Mouse (Mus musculus) common myeloid progenitor, adult 5-6 weeks (primary cell): ENCODE results near the gene Ybx2. TPM values are rescaled to one million over a fixed set of nuclear protein-coding genes. Genes with fewer than 3 reads are reported as not detected.
"Not testable (repeated sequence)": the region's sequence is repeated elsewhere in the genome, so short reads cannot be mapped to it uniquely, and the experiment has no call there.

ENCODE experiments used
- ATAC-seq: replicated peaks from 2 replicates; pipeline ENCODE4 v1.8.0; 2016; ENCODE audit warnings: low read depth, mild to moderate bottlenecking, moderate TSS enrichment, inconsistent platforms; ENCODE audit not compliant: poor library complexity, severe bottlenecking
- total RNA-seq: library from RNA; stranded (forward); fragments of 200-1000, 187-1606 nt; gene quantifications from 2 replicates; pipeline ENCODE4 v1.2.3, GENCODE M21; 2017

The Ybx2 gene
- total RNA-seq, 1 experiment from 2014 or later = not detected

DNA sequence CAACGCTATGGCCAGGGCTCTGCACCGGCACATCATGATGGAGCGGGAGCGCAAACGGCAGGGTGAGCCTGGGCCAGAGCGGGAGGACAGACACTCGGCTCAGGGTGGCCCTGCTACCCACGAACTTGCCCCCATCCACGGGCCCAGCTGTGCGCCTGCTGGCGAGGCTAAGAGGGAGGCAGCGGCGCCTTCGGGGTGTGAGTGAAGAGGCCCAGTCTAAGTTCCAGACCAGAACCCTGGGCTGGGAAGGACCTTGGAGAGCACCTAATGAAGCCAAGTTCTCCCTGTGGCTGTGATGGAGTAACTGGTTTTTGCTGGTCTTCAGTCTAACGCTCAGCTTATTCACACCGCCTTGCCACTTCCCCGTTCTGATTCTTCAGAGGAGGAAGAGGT lies 21.2 kb upstream of the Ybx2 start:
- 0 out of 2 replicates have a peak, but pooled peaks have one; percentile 2 for ATAC-seq

DNA sequence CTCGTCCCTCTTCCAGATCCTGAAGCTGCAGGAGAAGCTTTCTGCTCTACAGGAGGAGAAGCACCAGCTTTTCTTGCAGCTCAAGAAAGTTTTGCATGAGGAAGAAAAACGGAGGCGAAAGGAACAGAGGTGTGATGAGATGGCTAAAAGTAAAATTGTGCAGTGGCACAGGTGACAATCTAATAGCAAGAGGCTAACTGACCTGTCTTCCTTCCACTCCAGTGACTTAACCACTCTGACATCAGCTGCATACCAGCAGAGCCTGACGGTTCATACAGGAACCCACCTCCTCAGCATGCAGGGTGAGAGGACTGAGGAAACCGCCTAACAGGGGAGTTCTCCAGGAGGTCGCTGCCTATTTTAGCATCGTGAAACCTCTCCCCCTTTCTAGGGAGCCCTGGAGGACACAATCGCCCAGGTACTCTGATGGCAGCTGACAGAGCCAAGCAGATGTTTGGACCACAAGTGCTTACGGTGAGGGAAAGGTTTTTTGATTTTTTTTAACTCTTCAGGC lies 20.6 kb upstream of the Ybx2 start:
- no peak for ATAC-seq

GRCm38 (mm10) chr11:69915667-69916627 lies 19.6 kb upstream of the Ybx2 start:
- ATAC-seq = no peak

DNA sequence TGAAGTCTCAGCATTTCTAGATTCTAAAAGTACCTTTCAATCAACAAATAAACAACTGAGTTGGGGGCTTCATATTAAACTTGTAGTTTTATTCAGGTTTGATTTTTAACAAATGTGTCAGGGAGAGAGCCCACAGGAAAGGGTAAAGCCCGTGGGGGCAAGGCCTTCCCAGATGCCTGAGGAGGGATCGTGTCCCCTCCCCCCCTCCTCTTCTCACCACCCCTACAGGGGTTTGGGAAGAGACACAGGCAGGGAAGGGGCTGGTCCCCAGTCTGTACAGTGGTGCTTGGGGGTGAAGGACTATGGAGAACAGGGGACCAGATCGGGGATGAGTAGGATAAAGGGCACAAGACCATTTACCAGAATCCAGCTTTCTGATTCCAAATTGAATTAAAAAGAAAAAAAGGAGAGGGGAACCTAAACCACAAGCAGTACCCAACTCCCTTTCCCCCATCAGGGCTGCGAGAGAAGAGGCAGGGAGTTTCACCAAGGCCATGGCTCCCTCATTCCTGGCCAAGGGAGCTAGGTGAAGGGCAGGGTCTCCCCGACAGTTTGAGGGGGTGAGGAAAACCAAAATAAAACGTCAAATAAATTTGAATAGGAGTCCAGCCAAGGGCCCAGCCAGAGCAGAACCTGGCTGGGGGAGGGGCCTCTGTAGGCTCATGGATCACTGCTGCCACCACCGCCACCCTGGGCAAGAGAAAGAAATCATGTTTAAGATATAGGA lies 18.8 kb upstream of the Ybx2 start:
- not testable (repeated sequence) for ATAC-seq

GRCm38 (mm10) chr11:69917379-69917948 lies 18.1 kb upstream of the Ybx2 start:
- no peak for ATAC-seq

- no peak for ATAC-seq
Measured at GRCm38 (mm10) chr11:69918118-69918517, 17.5 kb upstream of the Ybx2 start.

GRCm38 (mm10) chr11:69919053-69919452 lies 16.5 kb upstream of the Ybx2 start:
- ATAC-seq = no peak

- peak; percentile 42 for ATAC-seq
Measured at GRCm38 (mm10) chr11:69919661-69920265, 15.8 kb upstream of the Ybx2 start.

- no peak for ATAC-seq
Measured at GRCm38 (mm10) chr11:69920266-69921031, 15.1 kb upstream of the Ybx2 start.

GRCm38 (mm10) chr11:69921114-69922011 lies 14.2 kb upstream of the Ybx2 start, which contains the start of gene Eif5a:
TSS of gene Eif5a (minus strand) at chr11:69921958.
- ATAC-seq = peak; percentile 83

- no peak for ATAC-seq
Measured at GRCm38 (mm10) chr11:69922012-69922756, 13.4 kb upstream of the Ybx2 start.

GRCm38 (mm10) chr11:69922796-69923195 lies 12.8 kb upstream of the Ybx2 start:
- no peak for ATAC-seq

GRCm38 (mm10) chr11:69927501-69927900 lies 8.1 kb upstream of the Ybx2 start:
- ATAC-seq = no peak

DNA sequence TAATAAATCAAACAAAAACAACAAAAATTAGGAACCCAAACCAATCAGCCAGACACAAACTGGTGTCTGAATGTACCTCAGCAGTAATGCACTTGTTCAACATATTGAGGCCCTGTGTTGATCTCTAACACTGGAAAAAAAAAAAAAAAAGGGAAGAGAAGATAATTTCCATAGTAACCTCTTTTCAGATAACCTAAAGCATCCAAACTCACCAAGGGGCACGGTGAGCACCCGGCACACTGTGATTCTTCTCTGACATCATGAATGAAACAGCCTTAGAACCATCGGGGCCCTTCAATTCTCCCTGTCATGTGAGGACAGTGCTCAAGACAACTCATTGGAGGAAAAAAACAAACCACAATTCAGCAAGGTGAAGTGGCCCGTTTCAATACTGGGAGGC lies 5.9 kb upstream of the Ybx2 start:
- no peak for ATAC-seq

DNA sequence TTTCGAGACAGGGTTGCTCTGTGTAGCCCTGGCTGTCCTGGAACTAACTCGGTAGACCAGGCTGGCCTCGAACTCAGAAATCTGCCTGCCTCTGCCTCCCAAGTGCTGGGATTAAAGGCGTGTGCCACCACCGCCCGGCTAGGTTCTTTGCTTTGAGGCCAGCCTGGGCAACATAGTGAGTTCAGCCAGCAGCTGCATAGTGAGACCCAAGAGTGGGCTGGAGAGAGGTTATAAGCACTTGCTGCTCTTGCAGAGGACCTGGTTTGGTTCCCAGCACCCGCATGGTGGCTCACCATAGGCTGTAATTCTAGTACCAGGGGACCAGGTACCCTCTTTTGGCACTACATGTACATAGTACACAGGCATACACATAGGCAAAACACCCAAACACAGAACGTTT lies 5.4 kb upstream of the Ybx2 start:
- ATAC-seq = not testable (repeated sequence)

- ATAC-seq = peak; percentile 83
Measured at GRCm38 (mm10) chr11:69930967-69931537, 4.5 kb upstream of the Ybx2 start.

GRCm38 (mm10) chr11:69931769-69932168 lies 3.8 kb upstream of the Ybx2 start:
- ATAC-seq = no peak
